Mouse (Mus musculus) right cerebral cortex, postnatal 36 days (tissue): Measurements from ENCODE around the gene Sirt2.

ENCODE experiments used
- DNase-seq, 2 experiments: peaks; one replicate each; pipeline ENCODE4 v3.0.0; 2022; ENCODE audit warnings: low spot score in 2 of 2, mixed read lengths in 1 of 2

The Sirt2 gene

GRCm38 (mm10) chr7:28766173-28766879 lies at the start of gene Sirt2:
Gene Sirt2 (plus strand): TSS chr7:28766735.
- peak; percentile 99 for DNase-seq

DNA sequence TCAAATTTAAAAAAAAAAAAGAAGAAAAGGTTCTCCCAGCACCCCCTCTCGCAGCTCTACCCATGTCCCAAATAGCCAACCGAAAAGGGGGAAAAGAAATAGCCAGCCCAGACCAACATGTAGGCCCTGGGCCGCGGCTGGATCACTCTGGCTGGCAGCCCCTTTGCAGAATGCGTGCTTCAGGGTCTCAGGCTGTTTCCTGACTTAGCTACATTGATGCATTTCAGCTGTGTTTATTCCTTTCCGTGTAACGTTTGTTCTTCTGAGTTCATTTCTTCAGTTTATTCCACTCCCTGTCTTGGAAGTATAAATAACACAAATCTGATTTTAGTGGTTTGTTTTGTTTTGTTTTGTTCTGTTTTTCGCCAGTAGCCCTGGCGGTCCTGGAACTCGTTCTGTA lies 48.8 kb upstream of the Sirt2 start:
- DNase-seq: no peak

DNA sequence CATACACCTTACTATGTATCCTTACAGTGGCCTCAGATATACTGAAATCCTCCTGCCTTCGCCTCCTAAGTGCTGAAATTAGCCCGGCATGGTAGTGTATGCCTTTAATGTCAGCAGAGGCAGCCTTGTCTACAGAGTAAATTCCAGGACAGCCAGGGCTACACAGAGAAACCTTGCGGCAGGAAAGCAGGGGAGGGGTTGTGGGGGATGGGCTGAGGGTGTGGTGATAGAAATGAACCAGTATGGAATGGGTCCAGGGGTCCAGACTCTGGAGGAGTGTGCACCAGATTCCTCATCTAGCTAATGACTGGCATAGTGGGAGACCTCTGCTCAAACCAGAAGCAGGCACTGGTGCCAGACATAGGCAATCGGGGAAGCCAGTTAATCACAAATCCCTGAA lies 47.4 kb upstream of the Sirt2 start:
- no peak for DNase-seq

- DNase-seq: no peak
Observed at GRCm38 (mm10) chr7:28719650-28720049, 46.9 kb upstream of the Sirt2 start.

- no peak for DNase-seq
Observed at GRCm38 (mm10) chr7:28720753-28721537, 45.6 kb upstream of the Sirt2 start.

GRCm38 (mm10) chr7:28722079-28722478 lies 44.5 kb upstream of the Sirt2 start:
- no peak for DNase-seq

GRCm38 (mm10) chr7:28724613-28725012 lies 41.9 kb upstream of the Sirt2 start:
- DNase-seq: no peak

DNA sequence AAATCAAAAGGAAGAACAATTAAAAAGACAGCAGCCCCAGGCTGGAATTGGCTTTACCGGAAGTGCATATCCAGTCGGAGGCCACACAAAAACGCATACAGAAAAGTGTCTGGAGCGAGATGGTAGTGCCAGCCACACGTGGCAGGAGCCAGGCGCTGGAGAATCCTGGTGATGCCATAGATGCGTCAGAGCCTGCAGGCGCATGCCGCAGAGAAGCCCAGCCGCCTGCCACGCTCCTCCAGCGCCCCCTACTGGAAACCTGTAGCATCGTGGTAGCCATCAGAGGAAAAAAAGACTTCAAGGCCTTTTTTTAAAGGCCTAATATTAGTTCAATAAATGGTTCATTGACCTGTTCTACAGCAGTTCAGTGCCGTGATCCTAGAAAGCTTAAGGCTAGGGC lies 39.9 kb upstream of the Sirt2 start:
- peak; percentile 69 to 78 for DNase-seq

GRCm38 (mm10) chr7:28727649-28728340 lies 38.7 kb upstream of the Sirt2 start:
- peak; percentile 23 to 35 for DNase-seq

DNA sequence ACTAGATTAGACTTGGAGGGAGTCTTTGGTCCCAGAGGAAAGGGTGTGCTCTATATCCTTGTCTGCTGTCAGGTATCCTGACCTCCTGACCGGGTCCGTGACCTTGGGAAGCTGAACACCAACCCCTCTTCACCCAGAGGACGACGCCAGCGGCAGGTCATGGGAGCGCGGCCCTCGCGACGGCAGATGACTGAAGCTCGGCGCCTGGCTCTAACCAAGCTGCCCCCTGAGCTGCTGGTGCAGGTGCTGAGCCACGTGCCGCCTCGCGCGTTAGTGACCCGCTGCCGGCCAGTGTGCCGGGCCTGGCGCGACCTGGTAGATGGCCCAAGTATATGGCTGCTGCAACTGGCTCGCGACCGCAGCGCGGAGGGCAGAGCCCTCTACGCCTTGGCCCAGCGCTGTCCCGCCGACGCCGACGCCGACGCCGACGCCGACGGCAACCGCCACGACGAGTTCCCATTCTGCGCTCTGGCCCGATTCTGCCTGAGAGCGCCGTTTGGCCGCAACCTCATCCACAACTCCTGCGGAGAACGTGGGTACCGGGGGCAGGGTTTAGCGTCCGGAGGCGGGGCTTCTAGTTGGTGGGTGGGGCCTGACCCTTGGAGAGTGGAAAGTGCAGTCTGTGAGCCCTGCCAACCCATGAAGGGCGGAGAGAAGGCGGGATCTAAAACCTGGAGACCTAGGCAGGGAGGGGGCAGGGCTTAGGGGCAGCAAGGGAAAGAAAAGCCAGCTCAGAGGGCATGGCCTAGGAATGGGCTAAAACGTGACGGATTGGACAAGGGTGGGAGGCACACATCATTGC lies 34.0 kb upstream of the Sirt2 start:
- no peak for DNase-seq

- no peak for DNase-seq
Observed at GRCm38 (mm10) chr7:28733211-28733610, 33.3 kb upstream of the Sirt2 start.

GRCm38 (mm10) chr7:28735701-28736100 lies 30.8 kb upstream of the Sirt2 start:
- DNase-seq: no peak

- DNase-seq: no peak
Observed at GRCm38 (mm10) chr7:28739829-28740228, 26.7 kb upstream of the Sirt2 start.

GRCm38 (mm10) chr7:28740949-28741348 lies 25.6 kb upstream of the Sirt2 start:
- DNase-seq: no peak

- DNase-seq: no peak
Observed at GRCm38 (mm10) chr7:28741368-28741708, 25.2 kb upstream of the Sirt2 start.

DNA sequence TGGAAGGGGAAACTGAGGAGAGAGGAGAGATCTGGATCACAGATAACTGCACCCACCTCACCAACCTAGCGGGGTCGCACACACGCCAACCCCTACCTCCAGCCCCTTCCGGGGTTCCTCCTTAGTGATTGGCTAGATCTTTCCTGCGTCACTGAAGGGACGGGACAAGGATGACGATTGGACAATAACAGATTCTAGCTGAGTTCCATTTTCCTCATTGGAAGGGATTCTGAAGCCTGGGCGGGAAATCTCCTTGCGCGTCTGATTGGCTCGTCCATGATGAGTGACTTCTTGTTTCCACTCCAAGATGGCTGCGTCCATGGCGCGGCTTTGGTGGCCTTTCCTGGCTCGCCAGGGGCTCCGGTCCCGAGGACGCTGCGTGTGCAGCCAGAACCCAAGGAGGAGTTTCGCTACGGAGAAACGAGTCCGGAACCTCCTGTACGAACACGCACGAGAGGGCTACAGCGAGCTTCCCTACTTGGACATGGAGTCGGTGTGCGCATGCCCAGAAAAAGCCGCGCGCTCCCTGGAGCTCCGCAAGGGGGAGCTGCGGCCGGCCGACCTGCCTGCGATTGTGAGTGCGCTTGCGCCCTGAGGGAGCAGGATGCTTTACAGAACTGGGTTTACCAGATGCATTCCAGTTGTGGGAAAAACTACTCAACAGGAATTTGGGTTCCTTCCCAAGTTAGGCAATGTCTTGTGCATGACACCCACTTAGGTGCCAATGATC lies 24.7 kb upstream of the Sirt2 start, which contains the start of the genes Mrps12 and Sars2:
Gene Mrps12, minus strand, starts transcription at position 112 of the 730 bp plus-strand sequence.
Gene Sars2, plus strand, starts transcription at position 284 of the 730 bp plus-strand sequence.
- peak; percentile 96 to 98 for DNase-seq

GRCm38 (mm10) chr7:28749935-28750334 lies 16.6 kb upstream of the Sirt2 start:
- DNase-seq: no peak

DNA sequence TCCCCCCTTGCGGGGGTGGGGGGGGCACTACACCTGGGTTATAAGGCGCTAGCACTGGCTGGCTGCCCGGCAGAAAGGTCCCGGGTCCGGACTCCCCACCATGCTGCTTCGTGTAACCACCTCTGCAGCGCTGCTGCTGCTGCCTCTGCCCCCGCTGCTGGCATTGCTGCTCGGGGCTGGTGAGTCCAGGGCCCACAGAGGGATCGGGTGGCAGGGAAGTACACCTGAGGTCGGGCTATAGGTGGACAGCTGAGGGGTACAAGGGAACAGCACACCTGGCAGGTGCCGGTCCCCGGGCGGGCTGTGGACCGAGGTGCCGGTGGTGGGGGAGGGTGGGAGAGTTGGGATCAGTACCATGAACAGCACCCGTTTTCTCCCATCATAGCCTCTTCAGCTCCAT lies 10.5 kb upstream of the Sirt2 start, which contains the start of gene Ccer2:
Gene Ccer2, plus strand, starts transcription at position 96 of the 400 bp plus-strand sequence.
- no peak for DNase-seq

GRCm38 (mm10) chr7:28758623-28759022 lies 7.9 kb upstream of the Sirt2 start:
- no peak for DNase-seq

DNA sequence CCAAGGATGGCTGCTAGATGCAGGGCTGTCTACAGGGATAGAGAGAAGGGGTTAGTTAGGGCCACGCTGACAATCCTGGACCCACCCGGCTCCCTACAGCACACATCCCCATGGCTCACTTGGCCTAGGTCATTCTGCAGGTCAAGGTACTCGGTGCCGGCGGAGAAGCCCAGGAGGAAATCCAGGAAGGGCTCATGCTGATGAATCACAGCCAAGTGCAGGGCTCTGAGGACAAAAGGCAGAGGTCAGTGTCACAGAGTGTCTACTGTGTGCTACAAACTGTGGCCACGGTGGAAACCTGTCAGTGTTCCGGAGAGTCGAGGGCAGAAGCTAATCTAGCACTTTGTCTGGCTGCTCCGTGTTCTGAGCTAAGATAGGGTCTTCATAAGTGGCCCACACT lies 4.6 kb upstream of the Sirt2 start:
- no peak for DNase-seq

- no peak for DNase-seq
Observed at GRCm38 (mm10) chr7:28765211-28765610, 1.3 kb upstream of the Sirt2 start.
